Mouse (Mus musculus): Measurements from ENCODE around the gene Cobll1. TPM values are rescaled to one million over a fixed set of nuclear protein-coding genes. Genes with fewer than 3 reads are reported as not detected.

The Cobll1 gene
- polyA plus RNA-seq, 1 experiment from 2014 or later, result 24.7 TPM

DNA sequence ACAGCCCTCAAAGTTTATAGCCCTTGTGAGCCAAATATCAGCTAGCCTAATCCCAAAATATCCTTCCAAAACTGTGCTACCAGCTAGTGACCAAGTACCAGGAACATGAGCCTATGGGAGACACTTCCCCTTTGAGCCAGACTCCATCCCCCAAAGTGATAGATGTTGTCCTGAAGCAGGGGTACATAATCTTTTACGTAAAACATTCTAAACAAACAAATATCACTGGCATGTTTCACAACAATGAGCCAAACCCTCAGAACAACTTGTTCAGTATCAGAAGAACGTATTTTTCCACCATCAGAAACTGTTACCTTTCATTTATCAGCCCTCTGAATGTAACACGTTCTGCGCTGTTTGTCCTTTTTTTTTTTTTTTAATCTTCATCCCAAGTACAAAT lies 12.7 kb downstream of the Cobll1 start:
- Histone ChIP-seq H3K4me3 (ENCODE audit: low read length) (no peak overlapping the region), H3K9me3 (ENCODE audit: control insufficient read depth, low read length) (no peaks in the 10 kb centered on the region), H3K9ac (ENCODE audit: low read depth, low read length) (no peak overlapping the region), H3K4me2 (replicated peaks; ENCODE audit: low read depth, low read length) (no peak overlapping the region), H3K27me3 (ENCODE audit: control insufficient read depth, insufficient read depth, low read length) (no peaks in the 10 kb centered on the region), H3K36me3 (ENCODE audit: control insufficient read depth, insufficient read depth, low read length) (no peaks in the 10 kb centered on the region), H3K4me1 (ENCODE audit: control insufficient read depth, insufficient read depth, low read length) (0 out of 2 replicates have a peak, but pooled peaks cover 15% of the 10 kb centered on the region), H3K27ac (ENCODE audit: low read depth, low read length) (no peak overlapping the region)
- WGBS, result 81% methylated on average over 4 of the region's 4 CpGs
- ATAC-seq (ENCODE audit: low FRiP score, low TSS enrichment), result no peak

DNA sequence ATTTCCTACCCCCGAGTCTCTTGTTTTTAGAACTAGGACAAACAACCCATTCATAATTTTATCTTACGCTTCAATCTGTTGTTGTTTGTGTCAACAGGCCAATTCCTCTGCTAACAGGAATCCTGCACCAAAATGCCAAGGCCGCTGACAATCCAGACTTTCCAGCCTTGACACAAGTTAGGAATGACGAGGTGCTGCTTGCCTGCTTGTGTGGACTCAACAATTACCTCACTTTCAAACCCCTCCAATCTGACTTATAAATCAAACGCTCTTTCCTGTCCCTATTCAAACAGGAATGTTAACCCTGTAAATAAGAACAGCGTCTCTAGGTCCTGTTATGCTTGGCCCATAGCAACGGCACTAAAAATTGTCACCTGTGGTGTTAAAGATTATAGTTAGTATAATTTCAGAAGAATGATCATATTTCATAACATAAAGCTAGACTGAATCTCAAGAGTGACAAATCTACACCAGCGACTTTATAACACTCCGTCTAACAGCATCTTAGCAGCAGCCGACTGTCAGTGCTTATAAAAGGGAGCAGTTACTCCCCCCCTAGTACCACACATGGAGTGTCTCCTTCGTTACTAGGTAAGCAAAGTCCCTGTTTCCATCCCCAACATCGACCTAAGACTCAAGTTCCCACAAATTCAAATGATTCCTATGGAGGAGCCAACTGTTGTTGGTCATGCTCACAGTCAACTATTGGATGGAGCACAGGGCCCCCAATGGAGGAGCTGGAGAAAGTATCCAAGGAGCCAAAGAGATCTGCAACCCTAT lies 15.1 kb downstream of the Cobll1 start:
- H3K4me3 ChIP-seq (ENCODE audit: low read length), result no peak overlapping the region
- no peak overlapping the region for H3K9ac ChIP-seq (ENCODE audit: low read depth, low read length)
- no peak for ATAC-seq (ENCODE audit: low FRiP score, low TSS enrichment)
- no peak overlapping the region for H3K4me2 ChIP-seq (replicated peaks; ENCODE audit: low read depth, low read length)
- H3K27me3 ChIP-seq (ENCODE audit: control insufficient read depth, insufficient read depth, low read length), result no peaks in the 10 kb centered on the region
- no peaks in the 10 kb centered on the region for H3K36me3 ChIP-seq (ENCODE audit: control insufficient read depth, insufficient read depth, low read length)
- H3K4me1 ChIP-seq (ENCODE audit: control insufficient read depth, insufficient read depth, low read length), result 0 out of 2 replicates have a peak, but pooled peaks cover 15% of the 10 kb centered on the region
- no peaks in the 10 kb centered on the region for H3K9me3 ChIP-seq (ENCODE audit: control insufficient read depth, low read length)
- WGBS, result 43% methylated on average over 12 of the region's 12 CpGs
- no peak overlapping the region for H3K27ac ChIP-seq (ENCODE audit: low read depth, low read length)

DNA sequence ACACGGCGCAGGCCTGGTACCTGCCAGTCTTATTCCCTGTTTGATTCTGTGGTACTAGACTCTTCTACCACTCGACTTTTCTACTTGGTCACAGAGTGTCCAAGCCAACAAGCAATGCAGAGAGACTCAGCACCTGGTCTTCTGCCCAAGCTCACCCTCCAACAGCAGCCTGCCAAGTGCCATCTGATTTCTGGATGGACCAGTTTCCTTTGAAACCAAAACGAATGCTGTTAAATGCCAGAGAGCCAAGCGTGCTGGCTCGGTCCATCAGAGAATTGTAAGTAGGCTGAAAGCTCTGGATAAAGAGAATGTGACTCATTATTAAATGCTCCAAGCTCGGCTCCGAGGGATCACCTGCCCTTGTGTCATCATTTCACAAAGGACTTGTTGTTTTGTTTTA lies 16.2 kb downstream of the Cobll1 start:
- Histone ChIP-seq H3K4me3 (ENCODE audit: low read length) (no peak overlapping the region), H3K27ac (ENCODE audit: low read depth, low read length) (peak overlapping the region; percentile 67; the same call in 1 of the 2 replicates), H3K4me1 (ENCODE audit: control insufficient read depth, insufficient read depth, low read length) (0 out of 2 replicates have a peak, but pooled peaks cover 11% of the 10 kb centered on the region), H3K9me3 (ENCODE audit: control insufficient read depth, low read length) (no peaks in the 10 kb centered on the region), H3K4me2 (replicated peaks; ENCODE audit: low read depth, low read length) (no peak overlapping the region), H3K36me3 (ENCODE audit: control insufficient read depth, insufficient read depth, low read length) (no peaks in the 10 kb centered on the region), H3K27me3 (ENCODE audit: control insufficient read depth, insufficient read depth, low read length) (no peaks in the 10 kb centered on the region), H3K9ac (ENCODE audit: low read depth, low read length) (no peak overlapping the region)
- 78% methylated on average over 8 of the region's 8 CpGs for WGBS
- ATAC-seq (ENCODE audit: low FRiP score, low TSS enrichment), result no peak

DNA sequence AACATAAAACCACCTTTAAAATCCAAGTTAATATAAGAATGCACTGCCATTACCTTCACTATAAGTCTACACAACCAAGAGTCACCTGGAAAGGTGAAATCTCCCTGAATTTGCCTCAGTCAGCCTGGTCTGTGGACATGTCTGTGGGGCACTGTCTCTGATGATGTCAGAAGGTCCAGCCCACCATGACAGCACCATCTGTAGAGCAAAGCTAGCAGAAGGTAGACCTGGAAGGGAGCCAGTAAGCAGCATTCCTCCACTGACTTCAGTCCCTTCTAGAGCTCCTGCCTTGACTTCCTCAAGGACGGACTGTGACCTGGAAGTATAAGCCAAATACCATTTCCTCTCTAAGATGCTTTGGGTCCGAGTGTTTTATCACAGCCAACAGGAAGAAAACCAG lies 17.6 kb downstream of the Cobll1 start:
- H3K4me3 ChIP-seq (ENCODE audit: low read length), result no peak overlapping the region
- 0 out of 2 replicates have a peak, but pooled peaks cover 14% of the 10 kb centered on the region for H3K4me1 ChIP-seq (ENCODE audit: control insufficient read depth, insufficient read depth, low read length)
- no peaks in the 10 kb centered on the region for H3K36me3 ChIP-seq (ENCODE audit: control insufficient read depth, insufficient read depth, low read length)
- H3K27ac ChIP-seq (ENCODE audit: low read depth, low read length), result no peak overlapping the region; the same call in 1 of the 2 replicates
- WGBS, result 68% methylated on average over 2 of the region's 2 CpGs
- no peak overlapping the region for H3K9ac ChIP-seq (ENCODE audit: low read depth, low read length)
- ATAC-seq (ENCODE audit: low FRiP score, low TSS enrichment), result no peak
- H3K27me3 ChIP-seq (ENCODE audit: control insufficient read depth, insufficient read depth, low read length), result no peaks in the 10 kb centered on the region
- H3K4me2 ChIP-seq (replicated peaks; ENCODE audit: low read depth, low read length), result no peak overlapping the region
- H3K9me3 ChIP-seq (ENCODE audit: control insufficient read depth, low read length), result no peaks in the 10 kb centered on the region

DNA sequence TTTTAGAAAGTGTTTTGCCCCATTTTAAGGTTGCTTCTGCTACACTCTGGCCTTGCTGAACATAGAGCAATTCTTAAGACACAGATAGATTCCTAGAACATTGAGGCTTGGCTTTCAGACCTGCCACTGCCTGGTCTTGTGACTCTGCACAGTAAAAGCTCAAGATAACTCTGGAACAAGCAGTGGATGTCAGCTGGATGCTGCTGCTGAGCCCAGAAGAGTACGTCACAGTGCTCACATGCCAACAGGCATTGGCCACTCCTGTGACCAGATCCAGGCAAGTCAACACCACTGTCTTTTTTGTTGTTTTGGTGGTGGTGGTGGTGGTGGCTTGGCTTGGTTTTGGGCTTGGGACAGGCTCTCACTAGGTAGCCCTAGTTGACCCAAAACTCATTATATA lies 18.6 kb downstream of the Cobll1 start:
- Histone ChIP-seq H3K4me1 (ENCODE audit: control insufficient read depth, insufficient read depth, low read length) (0 out of 2 replicates have a peak, but pooled peaks cover 14% of the 10 kb centered on the region), H3K27me3 (ENCODE audit: control insufficient read depth, insufficient read depth, low read length) (no peaks in the 10 kb centered on the region), H3K4me2 (replicated peaks; ENCODE audit: low read depth, low read length) (no peak overlapping the region), H3K9ac (ENCODE audit: low read depth, low read length) (no peak overlapping the region), H3K36me3 (ENCODE audit: control insufficient read depth, insufficient read depth, low read length) (no peaks in the 10 kb centered on the region), H3K27ac (ENCODE audit: low read depth, low read length) (no peak overlapping the region), H3K4me3 (ENCODE audit: low read length) (no peak overlapping the region), H3K9me3 (ENCODE audit: control insufficient read depth, low read length) (no peaks in the 10 kb centered on the region)
- ATAC-seq (ENCODE audit: low FRiP score, low TSS enrichment), result no peak
- 80% methylated on average over 1 of the region's 1 CpGs for WGBS

DNA sequence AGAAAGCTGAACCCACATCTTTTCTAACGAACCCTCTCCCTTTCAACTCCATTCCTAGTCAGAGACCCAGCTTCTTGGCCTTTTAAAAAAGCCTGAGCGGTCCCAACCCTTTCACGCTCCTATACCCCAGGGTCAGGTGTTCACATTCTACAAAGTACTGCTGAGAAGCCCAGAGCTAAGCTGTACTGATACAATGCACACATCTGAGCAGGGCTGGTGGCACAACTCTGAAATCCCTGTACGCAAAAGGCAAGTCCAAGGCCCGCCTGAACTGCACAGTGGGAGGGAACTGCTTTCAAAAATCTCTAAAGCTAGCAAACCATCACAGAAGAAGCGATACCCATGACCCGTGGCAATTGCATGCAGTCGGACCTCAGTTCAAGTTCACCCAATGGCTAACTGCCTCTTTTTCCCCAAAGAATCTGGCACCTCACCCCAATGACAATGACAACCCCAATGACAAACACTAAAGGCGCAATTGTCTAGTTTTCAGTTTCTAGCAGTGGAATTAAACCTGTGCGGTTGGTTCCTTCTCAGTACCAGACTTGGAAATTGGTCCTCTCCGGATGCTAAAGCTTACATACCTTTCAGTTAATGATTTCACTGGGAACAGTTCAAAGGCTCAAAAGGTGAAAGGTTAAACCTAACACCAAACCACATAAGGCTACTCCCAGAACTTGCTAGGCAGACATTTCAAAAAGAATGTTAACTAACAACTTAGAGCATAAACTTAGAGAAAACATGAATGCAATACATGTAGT lies 19.6 kb downstream of the Cobll1 start:
- H3K27ac ChIP-seq (ENCODE audit: low read depth, low read length), result peak overlapping the region; percentile 69
- H3K9me3 ChIP-seq (ENCODE audit: control insufficient read depth, low read length), result no peaks in the 10 kb centered on the region
- no peak; the same call in 1 of the 2 replicates for ATAC-seq (ENCODE audit: low FRiP score, low TSS enrichment)
- H3K4me1 ChIP-seq (ENCODE audit: control insufficient read depth, insufficient read depth, low read length), result 0 out of 2 replicates have a peak, but pooled peaks cover 14% of the 10 kb centered on the region
- WGBS, result 70% methylated on average over 11 of the region's 11 CpGs
- H3K4me2 ChIP-seq (replicated peaks; ENCODE audit: low read depth, low read length), result no peak overlapping the region
- no peaks in the 10 kb centered on the region for H3K36me3 ChIP-seq (ENCODE audit: control insufficient read depth, insufficient read depth, low read length)
- no peak overlapping the region for H3K9ac ChIP-seq (ENCODE audit: low read depth, low read length)
- no peak overlapping the region for H3K4me3 ChIP-seq (ENCODE audit: low read length)
- H3K27me3 ChIP-seq (ENCODE audit: control insufficient read depth, insufficient read depth, low read length), result no peaks in the 10 kb centered on the region

DNA sequence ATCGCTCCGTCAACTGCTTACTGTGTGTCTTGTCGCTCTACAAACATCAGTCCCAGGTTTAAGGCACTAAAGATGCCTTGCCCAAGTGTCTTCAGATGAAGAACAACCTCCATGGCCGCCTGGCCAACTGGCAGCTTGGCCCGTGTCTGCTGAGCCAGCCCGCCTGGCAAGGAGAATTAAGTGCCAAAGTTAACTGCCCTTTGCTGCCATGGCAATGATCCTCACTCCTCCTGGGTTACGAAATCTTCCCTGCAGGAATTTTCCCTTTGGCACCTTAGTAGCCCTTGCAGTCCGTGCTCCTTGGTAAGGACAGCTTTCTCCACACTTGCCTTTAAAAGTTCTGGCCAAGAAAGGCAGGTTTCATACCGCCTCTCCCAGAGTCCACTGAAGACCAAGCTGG lies 20.9 kb downstream of the Cobll1 start:
- Histone ChIP-seq H3K9ac (ENCODE audit: low read depth, low read length) (no peak overlapping the region), H3K27me3 (ENCODE audit: control insufficient read depth, insufficient read depth, low read length) (no peaks in the 10 kb centered on the region), H3K9me3 (ENCODE audit: control insufficient read depth, low read length) (no peaks in the 10 kb centered on the region), H3K27ac (ENCODE audit: low read depth, low read length) (peak overlapping the region; percentile 10; the same call in 1 of the 2 replicates), H3K4me3 (ENCODE audit: low read length) (no peak overlapping the region), H3K4me1 (ENCODE audit: control insufficient read depth, insufficient read depth, low read length) (0 out of 2 replicates have a peak, but pooled peaks cover 13% of the 10 kb centered on the region), H3K4me2 (replicated peaks; ENCODE audit: low read depth, low read length) (no peak overlapping the region), H3K36me3 (ENCODE audit: control insufficient read depth, insufficient read depth, low read length) (no peaks in the 10 kb centered on the region)
- ATAC-seq (ENCODE audit: low FRiP score, low TSS enrichment), result no peak
- WGBS, result 81% methylated on average over 9 of the region's 9 CpGs

DNA sequence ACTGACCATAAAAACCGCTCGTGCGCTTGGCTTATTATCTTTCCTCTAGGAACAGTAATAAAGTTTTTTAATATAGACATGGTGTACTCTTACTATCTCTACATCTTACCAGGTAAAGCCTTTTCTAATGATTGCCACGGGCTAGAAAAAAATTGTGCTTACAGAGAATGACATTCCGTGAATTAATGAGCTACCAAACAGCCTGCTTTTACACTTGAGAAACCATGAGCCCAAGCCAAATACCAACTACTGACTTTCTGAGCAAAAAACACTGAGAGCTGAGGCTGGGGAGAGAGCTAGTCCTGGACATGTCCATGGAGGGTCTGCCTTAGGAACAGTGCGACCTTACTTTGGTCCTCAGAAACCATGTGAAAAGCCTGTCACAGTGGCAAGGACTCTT lies 21.5 kb downstream of the Cobll1 start:
- no peak for ATAC-seq (ENCODE audit: low FRiP score, low TSS enrichment)
- Histone ChIP-seq H3K36me3 (ENCODE audit: control insufficient read depth, insufficient read depth, low read length) (no peaks in the 10 kb centered on the region), H3K4me1 (ENCODE audit: control insufficient read depth, insufficient read depth, low read length) (0 out of 2 replicates have a peak, but pooled peaks cover 10% of the 10 kb centered on the region), H3K9ac (ENCODE audit: low read depth, low read length) (no peak overlapping the region), H3K27me3 (ENCODE audit: control insufficient read depth, insufficient read depth, low read length) (no peaks in the 10 kb centered on the region), H3K27ac (ENCODE audit: low read depth, low read length) (peak overlapping the region; percentile 10; the same call in 1 of the 2 replicates), H3K4me3 (ENCODE audit: low read length) (no peak overlapping the region), H3K4me2 (replicated peaks; ENCODE audit: low read depth, low read length) (no peak overlapping the region), H3K9me3 (ENCODE audit: control insufficient read depth, low read length) (no peaks in the 10 kb centered on the region)
- WGBS, result 63% methylated on average over 6 of the region's 6 CpGs

DNA sequence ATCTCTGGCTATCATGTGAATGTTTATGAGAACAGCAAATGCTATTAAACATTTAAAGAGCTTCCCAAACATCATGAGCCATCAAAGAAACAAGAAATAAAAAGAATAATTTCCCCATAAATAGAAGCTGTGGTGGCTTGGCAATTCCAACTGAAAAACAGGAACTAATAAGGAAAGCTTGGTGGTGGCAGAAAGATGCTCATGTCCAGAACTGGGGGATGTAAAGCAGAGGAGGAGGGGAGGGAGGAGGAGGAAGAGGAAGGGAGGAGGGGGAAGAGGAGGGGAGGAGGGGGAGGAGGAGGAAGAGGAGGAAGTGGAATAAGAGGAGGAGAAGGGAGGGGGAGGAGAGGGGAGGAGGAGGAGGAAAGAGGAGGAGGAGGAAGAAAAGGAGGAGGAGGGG lies 23.0 kb downstream of the Cobll1 start:
- Histone ChIP-seq H3K4me1 (ENCODE audit: control insufficient read depth, insufficient read depth, low read length) (0 out of 2 replicates have a peak, but pooled peaks cover 3% of the 10 kb centered on the region), H3K36me3 (ENCODE audit: control insufficient read depth, insufficient read depth, low read length) (no peaks in the 10 kb centered on the region), H3K9ac (ENCODE audit: low read depth, low read length) (no peak overlapping the region), H3K4me2 (replicated peaks; ENCODE audit: low read depth, low read length) (no peak overlapping the region), H3K27ac (ENCODE audit: low read depth, low read length) (no peak overlapping the region), H3K4me3 (ENCODE audit: low read length) (no peak overlapping the region), H3K9me3 (ENCODE audit: control insufficient read depth, low read length) (no peaks in the 10 kb centered on the region), H3K27me3 (ENCODE audit: control insufficient read depth, insufficient read depth, low read length) (no peaks in the 10 kb centered on the region)
- no peak for ATAC-seq (ENCODE audit: low FRiP score, low TSS enrichment)

Data from kidney, embryonic 14.5 days (tissue).